Mouse (Mus musculus): ENCODE measurements around the gene Tomm70a. TPM values are rescaled to one million over a fixed set of nuclear protein-coding genes. Genes with fewer than 3 reads are reported as not detected.
A peak's percentile ranks its signal among the peaks of the same experiment; 100 is the strongest.

Gene Tomm70a
- total RNA-seq (2021) = 10 to 100 TPM; 30.3 to 32.9 TPM
- long read RNA-seq, experiment 1, full-length matches to known transcripts = 59 of 67 reads
- long read RNA-seq, experiment 1, partial matches to known transcripts = 8 of 67 reads
- long read RNA-seq, experiment 1, other reads (novel, unspliced or antisense) = 0 of 67 reads
- long read RNA-seq, experiment 2, full-length matches to known transcripts = 49 of 68 reads
- long read RNA-seq, experiment 2, partial matches to known transcripts = 16 of 68 reads
- long read RNA-seq, experiment 2, other reads (novel, unspliced or antisense) = 3 of 68 reads

DNA sequence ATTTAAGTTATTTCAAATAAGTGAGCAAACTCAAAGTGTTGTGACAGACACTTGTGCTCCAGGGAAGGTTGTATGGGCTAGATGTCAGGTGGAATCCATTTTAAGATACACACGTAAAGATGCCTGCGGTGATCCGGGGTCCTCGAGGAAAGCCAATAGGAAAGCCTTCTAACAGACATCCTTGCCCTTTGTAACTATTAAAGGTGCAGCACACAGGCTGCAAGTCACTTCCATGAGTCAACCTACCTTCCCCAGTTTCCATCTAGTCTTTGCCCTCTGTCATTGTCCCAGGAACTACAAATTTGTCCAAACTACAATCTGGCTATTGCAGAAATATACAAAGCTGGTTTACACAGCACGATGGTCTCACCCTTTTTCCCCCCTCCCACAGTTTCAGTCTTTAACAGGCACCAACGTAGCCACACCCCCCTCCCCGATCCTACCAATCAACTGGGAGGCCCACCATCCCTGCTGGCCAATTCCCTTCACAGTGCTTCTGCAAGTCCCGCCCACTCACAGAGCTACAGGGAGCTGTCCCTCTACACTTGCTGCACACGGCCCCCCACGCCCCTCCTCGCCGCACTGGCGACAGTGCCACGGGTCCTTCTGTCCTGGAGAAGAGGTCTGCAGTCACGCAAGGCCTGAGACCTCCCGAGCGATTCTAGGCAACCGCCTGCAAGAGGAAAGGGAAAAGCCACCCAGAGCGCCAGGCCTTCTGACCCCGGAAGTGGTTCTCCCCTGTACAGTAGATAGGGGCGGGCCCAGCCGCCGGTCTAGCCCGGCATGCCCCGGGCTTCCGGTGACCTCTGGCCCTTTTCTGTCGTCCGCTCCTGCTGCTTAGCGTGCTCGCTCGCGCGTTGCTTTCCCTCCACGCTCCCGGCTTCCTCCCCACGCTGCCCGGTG is at the start of gene Tomm70a:
Tomm70a (plus strand) TSS at position 791 of the 903 bp plus-strand sequence.
- DNase-seq (ENCODE audit: low spot score) = peak; percentile 93

DNA sequence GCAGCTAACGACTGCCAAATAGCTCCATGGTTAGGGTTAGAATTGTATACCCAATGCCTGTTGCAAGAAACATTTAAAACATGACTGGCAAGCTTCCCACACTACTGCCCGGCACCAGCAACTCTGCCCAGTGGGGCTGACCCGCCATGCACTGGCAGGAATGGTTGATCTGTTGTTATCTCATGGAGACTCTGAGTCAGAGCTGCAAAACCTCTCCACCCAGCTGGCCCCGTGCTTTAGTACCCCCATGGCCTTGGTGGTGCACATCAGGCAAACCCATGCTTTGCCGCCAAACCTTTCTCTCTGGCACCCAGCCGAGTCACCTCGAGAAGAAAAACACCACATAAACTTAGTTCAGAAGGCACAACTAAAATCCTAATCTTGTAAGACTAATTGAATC is 45.5 kb upstream of the Tomm70a start:
- DNase-seq (ENCODE audit: low spot score) = no peak

DNA sequence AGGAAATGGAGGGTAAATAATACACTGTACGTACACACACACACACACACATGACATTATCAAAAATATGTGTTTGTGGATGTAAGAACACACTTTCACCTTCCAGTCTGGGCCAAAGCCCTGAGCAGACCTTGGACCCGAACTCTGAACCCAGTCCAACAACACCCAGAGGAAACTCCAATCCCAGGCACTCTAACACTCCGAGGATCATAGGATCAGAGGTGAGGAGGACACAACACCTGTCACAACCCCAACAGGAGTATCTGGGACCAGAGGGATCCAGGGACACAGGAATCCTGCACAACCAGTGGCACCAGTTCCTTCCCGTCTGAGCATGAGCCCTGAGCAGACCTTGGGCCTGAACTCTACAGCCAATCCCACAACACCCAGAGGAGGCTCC is 41.9 kb upstream of the Tomm70a start:
- DNase-seq (ENCODE audit: low spot score) = no peak

DNA sequence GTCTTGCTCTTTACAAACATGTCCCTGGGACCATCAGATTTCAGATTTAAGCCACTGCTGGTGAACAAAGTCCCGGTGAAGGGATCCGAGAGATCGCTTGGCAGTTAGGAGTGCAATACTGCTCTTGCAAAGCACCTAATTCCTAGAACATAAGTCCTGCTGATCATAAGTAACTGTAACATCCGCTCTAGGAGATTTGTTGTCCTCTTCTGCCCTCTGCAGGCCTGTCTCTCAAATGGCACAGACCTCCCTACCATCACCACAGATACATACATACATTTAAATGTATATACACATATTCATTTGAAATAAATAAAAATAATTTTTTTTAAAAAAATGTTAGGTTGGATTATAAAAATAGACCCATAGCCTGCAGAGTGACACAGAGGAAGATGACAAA is 29.0 kb upstream of the Tomm70a start:
- DNase-seq (ENCODE audit: low spot score) = peak; percentile 11

DNA sequence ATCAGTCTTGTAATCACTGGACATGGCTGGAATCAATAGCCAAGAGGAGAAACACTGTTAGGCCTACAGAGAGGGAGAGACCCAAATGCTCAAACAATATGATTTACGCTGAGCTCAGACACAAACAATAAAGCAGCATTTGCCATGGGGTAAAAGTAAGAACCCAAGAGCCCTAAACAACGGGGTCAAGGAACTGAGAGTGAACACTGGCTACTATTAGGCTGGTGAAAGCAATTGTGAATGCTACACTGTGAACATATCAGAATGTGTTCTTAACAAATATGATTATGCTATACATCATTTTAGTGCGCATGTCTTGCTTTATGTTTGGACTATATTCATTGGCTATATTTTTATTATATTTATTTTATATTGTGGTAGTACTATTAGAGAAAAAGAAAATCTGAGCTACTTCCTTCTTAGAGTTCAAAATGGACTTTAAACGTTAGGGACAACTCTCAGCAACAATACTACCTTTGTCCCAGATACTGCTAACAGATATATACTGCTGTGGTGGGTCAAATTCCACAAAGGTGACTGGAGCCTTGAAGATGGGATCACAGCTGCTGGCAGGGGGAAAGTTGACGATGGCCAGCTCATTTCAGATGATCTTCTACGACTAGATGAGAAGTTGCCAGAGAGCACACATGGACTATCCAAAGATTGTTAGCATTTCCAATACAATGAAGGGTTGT is 28.4 kb upstream of the Tomm70a start:
- DNase-seq (ENCODE audit: low spot score) = no peak

DNA sequence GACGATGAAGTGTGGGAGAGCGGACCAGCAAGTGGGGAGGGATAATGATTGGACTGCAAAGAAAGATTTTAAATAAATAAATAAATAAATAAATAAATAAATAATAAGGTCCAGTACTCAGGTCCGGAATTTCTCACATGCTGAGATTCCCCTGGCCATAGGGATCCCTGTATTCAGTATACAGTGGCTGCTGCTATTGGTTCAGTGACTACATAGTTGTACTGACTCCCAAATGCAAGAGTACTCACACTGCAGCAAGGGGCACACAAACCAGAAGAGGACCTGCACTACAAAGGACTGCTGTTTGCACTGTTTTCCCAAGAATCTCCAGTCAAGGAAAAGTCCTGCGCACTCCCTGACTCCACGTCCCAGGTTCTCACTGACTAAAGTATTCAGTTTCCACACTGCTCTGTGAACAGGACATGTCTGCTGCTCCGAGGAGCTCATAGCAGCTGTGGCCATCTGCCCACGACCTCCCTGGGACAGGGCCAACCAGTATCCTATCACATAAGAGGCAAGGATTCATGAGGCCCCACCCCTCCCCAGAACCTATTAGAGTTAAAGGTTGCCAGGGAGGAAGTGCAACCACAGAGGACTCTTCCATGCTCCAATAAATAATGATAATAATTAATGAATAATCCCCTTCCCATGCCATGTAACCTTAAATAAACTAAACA is 22.9 kb upstream of the Tomm70a start:
- DNase-seq (ENCODE audit: low spot score) = no peak

DNA sequence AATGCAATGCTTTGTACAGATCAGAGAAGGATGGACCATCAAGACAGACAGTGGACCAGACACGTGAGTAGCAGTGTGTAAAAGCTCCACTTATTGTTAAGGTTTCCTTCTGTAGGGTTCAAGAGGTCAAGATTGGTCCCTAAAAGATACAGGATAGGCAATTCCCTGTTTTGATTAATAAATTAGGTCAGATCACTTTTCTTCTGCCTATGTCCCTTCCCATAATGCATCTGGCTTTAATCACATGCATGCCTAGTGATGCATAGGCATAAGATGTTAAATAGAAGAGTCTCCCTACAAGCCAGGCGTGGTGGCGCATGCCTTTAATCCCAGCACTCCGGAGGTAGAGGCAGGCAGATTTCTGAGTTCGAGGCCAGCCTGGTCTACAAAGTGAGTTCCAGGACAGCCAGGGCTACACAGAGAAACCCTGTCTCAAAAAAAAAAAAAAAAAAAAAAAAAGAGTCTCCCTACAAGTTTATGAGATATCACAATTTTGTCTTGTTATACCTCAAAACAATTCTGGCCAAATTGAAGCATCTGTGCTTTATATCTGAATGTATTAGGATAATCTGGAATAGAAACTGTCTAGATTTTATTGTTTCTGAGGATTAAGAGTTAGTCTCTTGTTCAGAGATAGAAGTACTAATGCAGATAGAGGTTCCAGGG is 21.8 kb upstream of the Tomm70a start:
- DNase-seq (ENCODE audit: low spot score) = no peak

DNA sequence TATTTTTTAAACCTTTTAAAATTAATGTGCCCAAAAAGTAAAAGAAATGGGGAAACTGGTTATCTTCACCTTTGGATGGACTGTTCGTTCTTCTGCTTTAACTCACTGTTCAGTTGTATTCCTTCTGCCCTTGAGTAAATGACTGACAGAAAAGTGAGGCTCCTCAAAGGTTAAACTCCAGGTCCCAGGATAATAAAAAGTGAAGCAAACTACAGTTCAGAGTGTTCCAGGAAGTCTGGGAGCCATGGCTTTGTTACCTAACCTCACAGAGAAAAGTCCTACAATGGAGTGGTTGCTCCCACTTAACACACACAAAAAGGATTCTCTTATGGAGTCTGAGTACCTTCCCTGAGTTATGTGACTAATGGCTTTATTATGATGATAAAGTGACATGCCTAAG is 20.3 kb upstream of the Tomm70a start:
- DNase-seq (ENCODE audit: low spot score) = no peak

DNA sequence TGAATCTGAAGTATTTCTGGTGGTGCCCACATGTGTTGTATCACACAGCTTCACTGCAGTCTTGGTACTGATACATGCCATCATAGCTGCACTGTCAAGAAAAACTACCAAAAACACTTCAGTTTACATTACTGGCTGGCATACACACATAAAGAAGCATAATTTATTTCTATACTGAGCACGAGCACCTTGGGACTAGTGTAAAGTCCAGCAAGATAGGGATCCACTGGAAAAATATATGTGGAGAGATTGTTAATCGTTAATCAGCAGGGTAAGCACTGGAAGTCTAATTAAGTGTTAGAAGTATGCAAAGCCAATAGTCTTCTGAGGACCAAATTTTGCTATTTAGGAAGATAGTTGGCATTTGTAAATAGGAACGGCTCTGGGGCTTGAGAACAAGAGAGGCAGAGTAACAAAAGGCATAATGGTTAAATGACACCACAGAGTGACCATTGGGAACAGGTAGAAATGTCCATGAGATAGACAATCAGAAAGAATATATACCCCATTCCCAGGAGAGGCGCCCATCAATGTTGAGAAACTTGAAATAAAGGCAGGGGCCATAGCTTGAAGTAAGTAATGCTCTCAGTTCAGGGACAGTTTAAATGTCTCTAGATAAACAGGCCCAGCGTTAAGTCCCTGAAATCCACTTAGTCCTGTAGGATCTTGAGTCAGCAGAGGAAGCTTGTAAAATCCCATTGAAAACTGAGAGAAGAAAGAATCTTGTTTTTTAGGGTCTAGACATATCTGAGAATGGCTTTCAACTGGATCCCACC is 15.1 kb upstream of the Tomm70a start:
- no peak for DNase-seq (ENCODE audit: low spot score)

DNA sequence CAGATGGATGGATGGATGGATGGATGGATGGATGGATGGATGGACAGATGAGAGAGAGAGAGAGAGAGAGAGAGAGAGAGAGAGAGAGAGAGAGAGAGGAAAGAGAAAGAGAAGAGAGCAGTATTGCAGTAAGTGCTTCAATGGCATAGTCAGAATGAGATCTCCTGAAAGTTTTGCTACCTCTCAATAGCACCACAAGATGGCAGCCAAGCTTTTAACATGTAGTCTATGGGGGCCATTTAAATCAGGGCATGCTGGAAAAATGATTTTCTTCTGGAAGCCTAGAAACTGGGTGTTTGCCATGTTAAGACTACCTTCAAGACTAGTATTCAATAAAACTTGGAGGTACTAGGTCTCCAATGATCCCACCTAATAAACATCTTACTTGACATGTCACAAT is 5.4 kb upstream of the Tomm70a start:
- DNase-seq (ENCODE audit: low spot score) = no peak

DNA sequence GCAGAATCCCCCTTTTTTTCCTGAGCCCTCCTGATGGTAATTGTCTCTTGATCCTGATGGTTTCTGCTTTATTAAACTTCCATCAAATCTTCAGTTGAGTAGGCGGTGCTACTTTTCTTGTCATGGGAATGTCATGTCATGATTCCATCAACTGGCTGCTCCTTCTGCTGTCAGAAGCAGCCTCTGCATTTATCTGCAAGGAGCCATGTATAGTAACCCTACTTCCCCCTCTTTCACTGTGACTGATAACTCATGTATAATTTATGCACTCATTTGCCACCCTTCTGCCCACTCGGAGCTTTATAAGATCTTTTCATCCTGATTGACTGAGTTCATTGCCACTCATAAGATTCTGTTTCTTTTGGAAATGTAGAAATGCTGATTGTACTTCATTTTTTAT is 3.9 kb upstream of the Tomm70a start:
- DNase-seq (ENCODE audit: low spot score) = no peak

DNA sequence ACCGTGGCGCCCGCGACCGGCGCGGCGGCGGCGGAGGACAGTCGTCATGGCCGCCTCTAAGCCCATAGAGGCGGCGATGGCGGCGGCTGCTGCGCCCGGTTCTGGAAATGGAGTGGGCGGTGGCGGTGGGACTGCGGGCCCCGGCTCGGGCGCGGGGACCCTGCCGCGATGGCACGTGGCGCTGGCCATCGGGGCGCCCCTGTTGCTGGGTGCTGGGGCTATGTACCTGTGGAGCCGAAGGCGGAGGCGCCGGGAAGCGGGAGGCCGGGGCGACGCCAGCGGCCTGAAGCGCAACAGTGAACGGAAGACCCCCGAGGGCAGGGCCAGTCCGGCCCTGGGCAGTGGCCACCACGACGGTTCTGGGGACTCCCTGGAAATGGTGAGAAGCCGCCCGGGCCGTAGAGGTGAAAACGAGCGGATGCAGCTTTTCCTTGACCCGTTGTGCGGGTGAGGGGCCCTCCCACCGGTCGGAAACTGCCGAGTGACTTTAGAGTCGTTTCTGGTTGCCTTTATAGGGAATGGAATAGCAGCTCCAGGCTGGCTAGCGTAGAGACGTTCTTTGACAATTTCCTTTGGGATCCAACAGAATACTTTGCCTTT is 413 bp downstream of the Tomm70a start:
- DNase-seq (ENCODE audit: low spot score) = peak; percentile 6

DNA sequence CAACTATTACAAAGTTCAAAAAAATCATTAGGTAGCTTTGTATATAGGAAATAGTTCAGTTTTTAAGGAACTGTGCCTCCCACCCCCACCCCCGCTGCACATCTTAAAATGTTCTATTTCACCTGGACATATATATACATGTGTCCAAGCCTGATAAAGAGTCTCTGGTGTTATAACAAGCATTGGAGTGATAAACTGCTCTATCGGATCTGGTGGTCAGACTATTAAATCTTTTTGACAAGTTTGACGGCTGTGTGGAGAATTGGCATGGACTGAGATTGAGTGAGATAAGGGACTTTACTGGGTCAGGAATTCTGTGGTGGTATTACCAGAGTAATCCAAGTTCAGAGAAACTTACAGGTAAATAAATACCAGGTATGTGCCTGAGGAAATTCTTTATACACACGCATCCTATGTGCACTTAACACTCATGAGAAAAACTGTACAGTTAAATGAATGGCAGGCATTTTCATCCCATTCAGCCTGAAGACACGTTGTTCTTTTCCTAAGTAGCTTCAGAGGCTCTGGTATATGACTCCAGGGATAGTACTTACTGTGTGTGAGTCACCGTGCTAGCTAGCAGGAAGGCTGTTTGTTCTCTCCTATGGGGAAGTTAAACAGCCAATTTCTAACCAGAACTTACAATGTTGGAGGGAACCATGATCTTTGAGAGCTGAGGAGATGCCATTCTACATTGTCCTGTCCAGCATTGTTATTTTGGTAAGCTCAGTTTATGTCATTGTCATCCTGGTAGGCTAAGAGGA is 1.4 kb downstream of the Tomm70a start:
- DNase-seq (ENCODE audit: low spot score) = no peak

DNA sequence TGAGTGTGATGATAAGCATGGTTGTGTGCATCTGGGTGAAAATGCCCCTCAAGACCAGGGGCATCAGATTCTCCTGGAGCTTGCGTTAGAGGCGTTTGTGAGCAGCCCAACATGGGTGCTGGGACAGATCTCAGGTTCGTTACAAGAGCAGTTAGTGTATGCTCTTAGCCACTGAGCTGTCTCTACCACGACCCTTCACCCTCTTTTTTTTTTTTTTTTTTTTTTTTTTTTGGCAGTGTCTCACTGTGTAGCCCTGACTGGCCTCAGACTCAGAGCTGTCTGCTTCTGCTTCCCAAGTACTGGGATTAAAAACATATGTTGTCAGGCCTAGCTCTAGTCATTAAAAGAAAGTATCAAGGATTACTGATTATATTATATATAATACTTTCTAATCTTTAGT is 4.8 kb downstream of the Tomm70a start:
- no peak for DNase-seq (ENCODE audit: low spot score)

DNA sequence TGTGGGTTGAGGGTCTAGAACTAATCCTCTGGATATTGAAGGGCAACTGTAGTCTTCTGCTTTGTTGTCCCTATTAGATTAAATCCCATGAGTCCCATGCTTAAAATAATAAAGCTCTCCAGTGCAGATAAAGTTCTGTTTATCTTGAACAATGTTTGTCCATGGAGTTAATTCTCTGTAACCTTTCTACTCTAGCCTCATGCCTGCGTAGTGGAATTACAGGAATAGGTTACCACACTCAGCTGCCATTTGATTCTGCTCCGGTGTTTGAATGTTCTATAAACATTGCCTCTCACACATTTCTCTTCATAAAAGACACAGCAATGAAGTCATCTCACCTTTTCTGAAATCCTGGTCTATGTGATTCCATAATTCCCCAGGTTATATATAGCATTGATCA is 6.3 kb downstream of the Tomm70a start:
- DNase-seq (ENCODE audit: low spot score) = no peak

DNA sequence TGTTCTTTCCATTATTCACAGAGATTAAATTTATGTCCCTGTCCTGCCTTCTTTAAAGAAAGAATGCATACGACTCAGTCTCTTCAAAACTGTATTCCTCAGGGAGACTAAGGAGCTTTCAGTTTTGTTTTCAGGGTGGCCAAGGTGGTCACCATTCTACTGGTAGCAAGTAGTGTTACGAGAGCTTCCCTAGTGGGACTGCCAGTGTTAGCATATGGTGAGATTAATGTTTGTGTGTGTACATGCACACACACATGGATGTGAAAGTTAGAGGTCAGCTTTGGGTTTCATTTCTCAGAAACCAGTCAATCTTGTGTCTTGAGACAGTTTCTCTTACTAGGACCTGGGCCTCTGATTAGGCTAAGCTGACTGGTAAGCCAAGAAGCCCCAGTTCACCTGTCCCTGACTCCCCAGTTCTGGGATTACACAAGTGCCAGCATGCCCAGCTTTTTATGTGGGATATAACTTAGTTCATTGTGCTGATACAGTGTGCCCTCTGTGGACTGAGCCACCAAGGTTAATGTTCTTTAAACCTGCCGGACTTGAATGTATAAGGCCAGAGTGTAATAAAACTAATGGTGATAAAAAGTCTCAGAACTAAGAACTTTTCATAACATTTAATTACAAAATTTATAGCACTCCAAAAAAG is 9.4 kb downstream of the Tomm70a start:
- DNase-seq (ENCODE audit: low spot score) = no peak

DNA sequence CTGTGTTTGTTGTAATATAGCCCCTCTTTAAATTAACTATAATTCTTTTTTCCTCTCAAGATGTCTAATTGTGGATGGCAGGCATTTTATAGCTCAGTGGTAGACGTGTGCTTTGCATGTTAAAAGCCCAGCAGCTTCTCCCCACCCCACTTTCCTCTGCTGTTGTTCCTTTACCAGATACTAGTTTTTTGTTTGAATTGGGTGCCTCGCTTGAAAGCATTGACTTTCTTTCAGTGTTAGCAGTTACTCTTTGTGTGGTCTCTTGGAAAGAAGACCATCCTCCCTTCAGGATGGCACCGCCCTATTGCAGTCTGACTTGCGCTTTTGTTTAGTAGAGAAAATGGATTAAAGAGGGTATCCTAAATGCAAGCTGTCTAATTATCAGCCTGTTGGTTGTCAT is 10.0 kb downstream of the Tomm70a start:
- no peak for DNase-seq (ENCODE audit: low spot score)

DNA sequence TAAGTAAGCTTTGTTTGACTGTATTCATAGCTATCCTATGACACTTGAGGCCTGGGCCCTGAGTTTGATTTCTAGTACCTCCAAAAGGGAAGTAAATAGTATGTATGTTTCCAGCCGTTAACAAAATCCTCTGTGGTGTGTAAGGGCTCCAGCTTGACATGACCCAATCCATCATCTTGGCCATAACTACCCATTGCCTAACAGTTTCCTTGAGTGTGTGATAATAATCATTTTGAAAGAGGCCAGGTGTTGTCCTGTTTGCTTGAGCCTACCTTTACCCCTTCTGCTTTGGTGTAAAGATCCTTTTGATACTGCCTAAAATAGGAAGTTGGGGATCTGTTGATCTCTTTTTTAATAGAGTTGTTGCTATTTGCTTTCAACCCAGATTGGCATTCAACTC is 10.8 kb downstream of the Tomm70a start:
- no peak for DNase-seq (ENCODE audit: low spot score)

DNA sequence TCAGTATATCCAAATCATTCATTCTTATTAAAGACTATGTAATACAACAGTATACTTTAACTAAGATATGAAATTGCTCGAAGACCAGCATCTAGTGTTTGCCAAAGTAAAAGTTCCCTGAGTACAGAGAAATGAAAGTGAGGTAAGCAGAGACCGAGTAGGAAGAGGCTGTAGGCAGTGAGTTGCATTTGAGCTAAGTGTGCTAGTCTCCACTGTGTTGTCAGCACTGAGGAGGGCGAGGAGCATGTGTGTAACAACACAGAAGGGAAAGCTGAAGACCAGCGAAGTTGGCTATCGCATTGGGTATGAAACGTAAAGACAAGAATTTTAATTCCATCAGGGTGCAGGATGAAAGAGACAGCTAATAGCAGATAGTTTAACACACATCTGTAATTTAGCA is 12.1 kb downstream of the Tomm70a start:
- no peak for DNase-seq (ENCODE audit: low spot score)
